Mouse (Mus musculus): ENCODE results near the gene Synj2.

The Synj2 gene

DNA sequence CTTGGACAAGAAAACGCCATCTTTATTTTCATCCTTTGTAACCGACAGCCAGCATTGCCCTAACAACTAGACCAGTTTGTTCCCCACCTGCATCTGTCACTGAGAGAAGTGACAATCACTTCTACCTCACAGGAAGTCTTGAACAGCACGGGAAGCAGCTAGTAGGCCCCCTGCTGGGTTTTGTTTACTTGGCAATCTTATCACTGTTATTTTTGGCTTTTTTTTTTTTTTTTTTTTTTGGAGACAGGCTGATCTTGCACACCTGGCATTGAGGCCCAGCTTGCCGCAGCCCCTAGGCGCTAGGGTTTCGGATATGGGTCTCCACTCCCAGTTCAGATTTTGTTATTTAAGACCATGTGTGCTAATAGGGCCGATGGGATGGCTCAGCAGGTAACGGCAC, 32.5 kb downstream of the Synj2 start:
- DNase-seq (ENCODE audit: low read depth in 2 of 2, low spot score in 2 of 2) = peak in 1 of 2 experiments; percentile 14

GRCm38 (mm10) chr17:5975099-5975977, 34.3 kb downstream of the Synj2 start:
- DNase-seq (ENCODE audit: low read depth in 2 of 2, low spot score in 2 of 2) = peak; percentile 55 to 68

DNA sequence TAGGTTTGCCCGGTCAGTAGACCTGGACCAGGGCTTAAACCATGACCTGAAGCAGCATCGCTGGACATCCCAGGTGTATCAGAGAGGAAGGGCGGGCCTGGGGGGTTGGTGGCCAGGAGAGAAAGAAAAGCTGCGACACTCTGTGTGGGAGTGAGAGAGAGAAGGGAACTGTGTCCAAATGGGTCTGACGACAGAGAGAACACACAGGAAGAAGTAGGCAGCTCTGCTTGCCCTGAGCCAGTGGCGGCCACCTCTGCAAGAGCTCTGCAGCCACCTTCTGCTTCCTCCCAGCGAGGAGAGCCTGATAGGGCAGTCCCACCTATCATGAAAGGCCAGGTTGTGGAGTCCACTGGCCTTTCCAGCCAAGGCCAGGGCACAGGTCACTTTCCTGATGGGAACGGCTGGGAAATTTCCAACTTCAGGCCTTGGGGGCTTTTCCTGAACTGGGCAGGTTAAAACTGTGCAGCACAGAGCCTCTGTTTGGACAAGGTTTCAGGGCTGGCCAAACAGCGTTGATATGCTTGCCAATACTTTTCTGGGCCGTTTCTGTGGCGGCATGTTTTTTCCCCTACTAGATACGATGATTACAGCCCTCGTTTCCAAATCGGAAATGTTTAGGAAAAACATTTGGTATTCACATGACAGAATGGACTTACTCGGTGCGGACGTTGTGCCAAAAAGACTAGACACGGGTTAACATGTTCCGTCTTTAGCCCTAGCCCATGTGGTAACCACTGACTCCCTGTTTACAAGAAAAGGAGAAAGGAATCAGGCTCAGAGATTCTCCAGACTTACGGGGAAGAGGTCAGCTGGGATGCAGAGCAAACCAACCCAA, 35.4 kb downstream of the Synj2 start:
- DNase-seq (ENCODE audit: low read depth in 2 of 2, low spot score in 2 of 2) = no peak

DNA sequence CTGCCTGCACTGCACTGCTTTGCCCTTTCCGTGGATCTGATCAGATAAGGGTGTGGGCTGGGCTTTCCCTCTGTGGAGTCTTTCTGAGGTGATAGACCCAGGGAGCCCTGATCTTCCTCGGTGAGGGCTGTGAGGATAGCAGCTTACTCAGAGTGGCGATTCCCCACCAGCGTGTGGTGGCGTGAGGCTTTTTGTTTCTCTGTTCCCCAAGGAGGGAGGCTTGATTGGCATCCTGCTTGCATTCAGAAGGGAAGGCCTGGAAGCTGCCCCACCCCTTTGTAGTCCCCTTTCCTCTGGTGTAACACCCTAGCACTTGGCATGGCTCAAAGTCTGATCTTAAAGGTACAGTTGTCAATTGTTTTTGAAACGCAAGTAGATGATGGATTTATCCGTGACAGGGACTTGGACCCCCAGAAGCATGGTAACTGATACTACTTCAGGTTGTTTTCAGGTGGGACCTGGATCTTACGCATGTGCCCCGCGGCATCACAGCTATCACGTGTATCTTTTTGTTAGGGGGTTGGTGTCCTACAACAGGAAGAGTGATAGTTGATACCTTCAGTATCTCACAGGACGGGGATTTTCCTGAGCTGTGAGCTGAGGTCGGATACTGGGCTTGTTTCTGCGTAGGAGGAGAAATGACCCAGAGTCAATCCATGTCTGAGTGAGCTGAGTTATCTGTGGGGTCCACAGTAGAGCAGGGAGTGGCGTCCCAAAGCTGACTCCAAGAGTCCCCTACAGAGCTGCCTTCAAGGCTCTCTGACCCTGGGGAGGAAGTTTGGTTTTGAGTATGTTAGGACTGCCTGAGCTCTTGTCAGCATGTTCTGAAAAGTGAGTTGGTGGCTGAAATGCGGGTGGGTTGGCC, 36.2 kb downstream of the Synj2 start:
- DNase-seq (ENCODE audit: low read depth in 2 of 2, low spot score in 2 of 2) = no peak

DNA sequence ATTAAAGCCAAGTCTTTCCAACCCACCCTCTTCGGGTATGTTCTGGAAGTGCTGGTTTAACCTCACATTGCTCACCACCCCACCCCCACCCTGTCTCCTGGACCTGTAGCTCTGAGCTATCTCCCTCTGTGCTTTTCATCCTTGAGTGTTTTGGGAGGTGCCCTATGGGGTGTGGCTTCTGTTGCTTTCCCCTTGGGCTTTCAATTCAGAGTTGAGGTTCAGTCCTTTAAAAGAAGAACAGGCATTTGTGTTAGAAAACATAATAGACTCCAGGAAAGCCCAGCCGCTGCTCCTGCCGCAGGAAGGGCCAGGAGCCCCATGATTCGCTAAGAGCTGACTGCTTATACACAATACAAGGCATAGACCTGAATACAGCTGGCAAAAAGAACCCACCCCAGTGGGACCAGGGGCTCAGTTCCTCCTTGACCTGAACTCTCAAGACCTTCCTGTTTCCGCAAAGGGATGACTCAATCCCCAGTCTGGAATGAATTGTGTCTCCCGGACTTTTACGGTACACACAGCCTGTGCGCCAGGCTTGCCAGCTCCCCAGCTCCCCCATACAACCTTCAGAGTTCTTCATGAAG, 36.9 kb downstream of the Synj2 start:
- DNase-seq (ENCODE audit: low read depth in 2 of 2, low spot score in 2 of 2) = no peak

DNA sequence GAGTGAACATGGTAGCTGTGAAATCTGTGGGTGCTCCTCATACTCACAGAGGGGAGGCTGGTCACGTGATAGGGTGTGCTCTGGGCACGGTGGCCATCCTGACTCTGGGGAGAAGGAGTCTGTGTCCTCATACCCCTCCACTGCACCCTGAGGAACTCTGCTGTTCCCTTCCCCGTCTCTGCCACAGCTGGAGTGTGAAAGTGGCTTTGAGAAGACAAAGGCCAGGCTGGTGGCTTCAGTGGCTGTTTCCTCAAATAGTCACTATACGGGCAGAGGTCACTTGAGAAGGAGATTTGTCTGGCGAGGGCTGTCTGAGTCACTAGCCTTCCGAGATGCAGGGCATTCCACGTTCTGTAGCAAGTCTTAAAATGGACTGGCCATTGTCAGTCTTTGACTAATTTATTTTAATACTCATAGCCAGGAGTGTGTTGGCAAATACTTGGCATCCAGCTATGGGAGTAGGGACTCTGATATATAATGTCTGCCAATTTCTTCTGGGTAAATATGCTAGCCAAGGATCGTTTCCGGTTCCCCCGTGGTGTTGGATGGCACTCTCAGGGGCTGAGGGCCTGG, 37.5 kb downstream of the Synj2 start:
- no peak for DNase-seq (ENCODE audit: low read depth in 2 of 2, low spot score in 2 of 2)

GRCm38 (mm10) chr17:5980860-5981259, 39.8 kb downstream of the Synj2 start:
- peak in 1 of 2 experiments; percentile 12 for DNase-seq (ENCODE audit: low read depth in 2 of 2, low spot score in 2 of 2)

DNA sequence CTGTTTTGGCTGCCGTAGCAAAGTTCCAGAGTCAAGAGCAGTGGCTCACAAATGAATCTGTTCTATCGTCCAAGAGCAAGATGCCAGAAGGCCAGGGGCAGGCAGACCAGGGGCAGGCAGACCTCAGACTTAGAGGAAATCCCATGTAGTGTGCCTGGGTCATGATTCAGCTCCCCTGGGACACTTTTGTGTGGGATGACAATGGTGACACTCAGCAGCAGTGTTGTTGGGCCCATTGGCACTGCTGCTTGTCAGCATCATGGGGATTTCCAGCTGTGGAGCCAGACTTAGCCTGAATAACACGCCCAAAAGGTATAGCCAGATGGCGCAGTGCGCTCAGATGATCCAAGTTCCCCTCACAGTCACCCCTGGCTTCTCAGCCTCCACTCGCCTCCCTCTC, 42.1 kb downstream of the Synj2 start:
- no peak for DNase-seq (ENCODE audit: low read depth in 2 of 2, low spot score in 2 of 2)

- no peak for DNase-seq (ENCODE audit: low read depth in 2 of 2, low spot score in 2 of 2)
Observed at GRCm38 (mm10) chr17:5983901-5984300, 42.8 kb downstream of the Synj2 start.

DNA sequence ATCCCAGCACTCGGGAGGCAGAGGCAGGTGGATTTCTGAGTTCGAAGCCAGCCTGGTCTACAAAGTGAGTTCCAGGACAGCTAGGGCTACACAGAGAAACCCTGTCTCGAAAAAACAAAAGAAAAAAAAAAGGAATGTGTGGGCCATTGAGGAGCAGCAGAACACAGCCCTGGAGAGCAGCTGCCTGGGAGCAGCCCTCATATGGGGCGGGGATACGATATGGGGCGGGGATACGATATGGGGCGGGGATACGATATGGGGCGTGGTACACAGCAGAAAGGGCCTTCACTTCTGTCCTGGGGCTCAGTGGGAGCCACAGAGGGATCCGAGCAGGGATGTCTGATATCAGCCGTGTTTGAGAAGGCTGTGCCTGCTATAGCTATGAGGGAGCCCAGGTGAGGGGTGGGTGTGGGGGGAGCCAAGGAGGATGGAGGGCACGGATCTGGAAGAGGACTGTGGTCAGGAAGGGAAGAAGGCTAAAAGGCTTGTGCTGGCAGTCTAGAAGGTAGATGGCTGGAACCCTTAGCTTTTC, 43.7 kb downstream of the Synj2 start:
- DNase-seq (ENCODE audit: low read depth in 2 of 2, low spot score in 2 of 2) = no peak

- DNase-seq (ENCODE audit: low read depth in 2 of 2, low spot score in 2 of 2) = no peak
Observed at GRCm38 (mm10) chr17:5985271-5985670, 44.2 kb downstream of the Synj2 start.

- no peak for DNase-seq (ENCODE audit: low read depth in 2 of 2, low spot score in 2 of 2)
Observed at GRCm38 (mm10) chr17:5987271-5988056, 46.4 kb downstream of the Synj2 start.

DNA sequence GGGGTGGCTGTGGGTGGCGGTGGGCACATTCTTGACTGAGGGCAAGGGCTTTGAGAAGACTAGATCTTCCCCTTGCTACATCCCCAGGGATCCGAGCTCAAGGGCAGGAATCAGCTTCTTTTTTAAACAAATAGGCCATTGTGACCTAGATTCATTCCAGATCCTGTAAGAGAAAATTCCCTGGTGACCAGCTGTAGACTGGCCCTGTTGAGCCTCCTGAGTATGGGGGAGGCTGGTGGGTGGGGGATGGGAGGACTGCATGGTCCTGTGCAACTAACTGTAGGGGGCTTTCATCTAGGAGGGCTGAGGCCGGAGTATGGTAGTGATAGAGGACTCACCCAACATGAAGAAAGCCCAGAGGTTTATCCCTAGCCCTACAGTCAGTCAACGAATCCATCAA, 47.0 kb downstream of the Synj2 start:
- DNase-seq (ENCODE audit: low read depth in 2 of 2, low spot score in 2 of 2) = no peak

DNA sequence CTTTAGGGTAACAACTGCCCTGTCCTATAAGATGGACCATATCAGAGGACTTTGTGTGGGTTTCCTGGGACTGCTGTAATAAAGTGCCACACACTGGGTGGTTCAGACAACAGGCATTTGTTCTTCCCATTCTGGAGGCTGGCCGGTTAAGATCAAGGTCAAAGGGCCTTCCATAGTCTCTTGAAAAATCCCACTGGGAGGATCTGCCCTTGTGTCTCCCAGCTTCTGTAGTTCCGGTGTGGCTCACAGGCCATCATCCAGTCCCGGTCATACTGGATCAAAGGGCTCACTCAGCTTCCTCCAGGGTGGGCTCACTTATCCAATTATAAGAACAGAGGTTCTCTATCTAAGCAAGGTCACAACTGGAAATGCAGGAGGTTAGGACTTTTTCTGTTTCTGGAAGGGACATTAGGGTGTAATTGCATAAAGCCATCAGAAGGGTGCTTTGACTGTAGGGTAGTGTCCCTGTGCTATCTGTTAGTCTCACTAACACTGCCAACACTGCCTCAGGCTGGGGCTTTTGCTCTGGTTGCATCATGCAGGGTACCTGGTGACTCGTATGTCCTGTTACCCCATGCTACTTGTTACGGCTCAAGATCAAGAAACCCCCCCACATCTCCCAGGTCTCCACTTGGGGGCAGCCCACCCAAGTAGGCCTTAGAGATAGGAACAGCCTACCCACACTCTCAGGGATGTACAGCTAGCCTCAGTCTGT, 51.9 kb downstream of the Synj2 start:
- DNase-seq (ENCODE audit: low read depth in 2 of 2, low spot score in 2 of 2) = no peak

GRCm38 (mm10) chr17:5993581-5994260, 52.6 kb downstream of the Synj2 start:
- DNase-seq (ENCODE audit: low read depth in 2 of 2, low spot score in 2 of 2) = no peak

- DNase-seq (ENCODE audit: low read depth in 2 of 2, low spot score in 2 of 2) = no peak
Observed at GRCm38 (mm10) chr17:5994606-5995005, 53.5 kb downstream of the Synj2 start.

DNA sequence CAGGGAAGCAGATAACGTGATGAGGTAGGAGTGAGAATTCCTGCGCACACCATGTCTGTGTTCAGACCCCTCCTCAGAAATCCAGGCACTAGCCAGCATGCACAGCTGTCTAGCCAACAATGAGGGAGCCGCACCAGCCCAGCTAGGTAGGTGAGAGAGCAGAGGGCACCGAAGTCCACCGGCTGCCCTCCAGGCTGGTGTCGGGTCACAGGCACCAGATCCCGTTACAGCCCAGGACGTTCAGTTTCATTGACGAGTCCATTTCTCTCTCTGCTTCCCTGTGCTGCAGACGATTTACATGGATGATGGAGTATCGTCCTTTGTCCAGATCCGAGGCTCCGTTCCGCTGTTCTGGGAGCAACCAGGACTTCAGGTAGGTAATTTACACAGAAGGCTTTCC, 55.5 kb downstream of the Synj2 start:
- no peak for DNase-seq (ENCODE audit: low read depth in 2 of 2, low spot score in 2 of 2)
